Mouse (Mus musculus): ENCODE measurements around the gene Gchfr. TPM values are rescaled to one million over a fixed set of nuclear protein-coding genes. Genes with fewer than 3 reads are reported as not detected.

The Gchfr gene
- total and polyA plus RNA-seq, 3 experiments: 1.1 to 18.2 (median 1.8) TPM

- in situ Hi-C loops (cut with MboI; ENCODE audit: low pct_ligation_motif_present, low pct_unique_long_range_greater_than_20kb, low sequenced_read_pairs) (no loop called here), dilution Hi-C loops (cut with MboI; ENCODE audit: extremely low pct_ligation_motif_present, extremely low pct_unique_long_range_greater_than_20kb, low sequenced_read_pairs) (no loop called here)
- Histone ChIP-seq H3K4me3 (replicated peaks in 1 of 3; ENCODE audit: low read depth in 2 of 3, low read length in 2 of 3, poor library complexity in 1 of 3) (peak within 1 kb of the TSS; percentile 54 to 57 (median 57)), H3K9ac (ENCODE audit: insufficient read depth, low read depth) (peak within 1 kb of the TSS; percentile 62), H3K4me1 (ENCODE audit: control insufficient read depth in 1 of 2, insufficient read depth in 2 of 2) (peaks cover 42 to 95% of the 10 kb centered on the region in 2 experiments), H3K79me2 (replicated peaks; ENCODE audit: control insufficient read depth, extremely low read depth, insufficient read depth, poor library complexity, severe bottlenecking) (no peaks in the 10 kb centered on the region; the same call in 1 of the 2 replicates), H3K36me3 (replicated peaks in 1 of 2; ENCODE audit: control insufficient read depth in 1 of 2, insufficient read depth in 1 of 2, low read length in 1 of 2) (peaks cover 10 to 21% of the 10 kb centered on the region in 2 experiments), H3K4me2 (ENCODE audit: insufficient read depth, low read depth, poor library complexity, severe bottlenecking) (peak within 1 kb of the TSS; percentile 85), H3K27me3 (replicated peaks) (no peaks in the 10 kb centered on the region), H3K27ac (ENCODE audit: insufficient read depth, low read depth) (peak within 1 kb of the TSS; percentile 93), H3K9me3 (replicated peaks; ENCODE audit: low read length) (peaks cover 5% of the 10 kb centered on the region)
- DNase-seq (ENCODE audit: extremely low read depth): peak; percentile 93
- peak; percentile 41; the same call in 1 of the 2 replicates for TF ChIP-seq POLR2A (IDR thresholded peaks at IDR 0.05; ENCODE audit: low read depth, low read length)
- TF ChIP-seq TCF12 (IDR thresholded peaks at IDR 0.05; ENCODE audit: low read depth, low read length): peak; percentile 91
- TF ChIP-seq ZMIZ1 (IDR thresholded peaks at IDR 0.05; ENCODE audit: low read depth, low read length): peak; percentile 32; the same call in 1 of the 2 replicates
- no peak for TF ChIP-seq GABPA (IDR thresholded peaks at IDR 0.05; ENCODE audit: insufficient replicate concordance, low read depth, low read length)
- no peak for TF ChIP-seq MAX (IDR thresholded peaks at IDR 0.05; ENCODE audit: low read length)
- peak; percentile 52; the same call in 1 of the 2 replicates for TF ChIP-seq EP300 (IDR thresholded peaks at IDR 0.05; ENCODE audit: low read length)
- TF ChIP-seq MXI1 (IDR thresholded peaks at IDR 0.05; ENCODE audit: low read depth, low read length): peak; percentile 75
- TF ChIP-seq USF2 (conservative IDR thresholded peaks at IDR 0.05; ENCODE audit: low read depth, low read length): no peak
- no peak; the same call in 1 of the 2 replicates for TF ChIP-seq SMC3 (IDR thresholded peaks at IDR 0.05; ENCODE audit: low read depth, low read length)
- TF ChIP-seq CHD1 (IDR thresholded peaks at IDR 0.05; ENCODE audit: low read depth, low read length): no peak
- TF ChIP-seq ZNF384 (IDR thresholded peaks at IDR 0.05; ENCODE audit: low read depth, low read length): no peak
- no peak for TF ChIP-seq MYC (IDR thresholded peaks at IDR 0.05; ENCODE audit: low read depth, low read length)
- peak; percentile 59; the same call in 1 of the 2 replicates for TF ChIP-seq MAFK (IDR thresholded peaks at IDR 0.05; ENCODE audit: insufficient replicate concordance, low read length)
- peak; percentile 95 for TF ChIP-seq SIN3A (IDR thresholded peaks at IDR 0.05; ENCODE audit: low read length)
- TF ChIP-seq HCFC1 (IDR thresholded peaks at IDR 0.05; ENCODE audit: low read depth, low read length): no peak; the same call in 1 of the 2 replicates
- no peak for TF ChIP-seq JUND (conservative IDR thresholded peaks at IDR 0.05; ENCODE audit: low read depth, low read length)
- peak; percentile 85 for TF ChIP-seq MEF2A (IDR thresholded peaks at IDR 0.05; ENCODE audit: borderline replicate concordance, low read depth, low read length)
- TF ChIP-seq MAZ (IDR thresholded peaks at IDR 0.05; ENCODE audit: low read depth, low read length): peak; percentile 75; the same call in 1 of the 2 replicates
- no peak for TF ChIP-seq CTCF (conservative IDR thresholded peaks at IDR 0.05 in 1 of 2, IDR thresholded peaks at IDR 0.05 in 1 of 2; ENCODE audit: low read depth in 2 of 2, low read length in 2 of 2)
- 0 out of 2 replicates have a peak, but pooled peaks have one; percentile 5 for TF ChIP-seq NRF1 (IDR thresholded peaks at IDR 0.05; ENCODE audit: low read depth, low read length)
- peak; percentile 86 for TF ChIP-seq BHLHE40 (IDR thresholded peaks at IDR 0.05; ENCODE audit: low read depth, low read length)
- no peak for TF ChIP-seq UBTF (IDR thresholded peaks at IDR 0.05; ENCODE audit: low read depth, low read length)
- TF ChIP-seq USF1 (IDR thresholded peaks at IDR 0.05; ENCODE audit: low read depth, low read length): no peak; the same call in 1 of the 2 replicates
- TF ChIP-seq NELFE (IDR thresholded peaks at IDR 0.05; ENCODE audit: low read depth, low read length): no peak
- TF ChIP-seq E2F4 (IDR thresholded peaks at IDR 0.05; ENCODE audit: insufficient replicate concordance, low read depth, low read length): no peak
- no peak for TF ChIP-seq ZC3H11A (IDR thresholded peaks at IDR 0.05; ENCODE audit: low read depth, low read length)
- no peak for TF ChIP-seq RCOR1 (conservative IDR thresholded peaks at IDR 0.05; ENCODE audit: low read depth, low read length)
- TF ChIP-seq ZKSCAN1 (IDR thresholded peaks at IDR 0.05; ENCODE audit: borderline replicate concordance, low read depth, low read length): no peak
- peak; percentile 98 for TF ChIP-seq ETS1 (conservative IDR thresholded peaks at IDR 0.05; ENCODE audit: low read depth, low read length)
- no peak for TF ChIP-seq CHD2 (IDR thresholded peaks at IDR 0.05; ENCODE audit: low read length)
- peak; percentile 63; the same call in 1 of the 2 replicates for TF ChIP-seq TBP (conservative IDR thresholded peaks at IDR 0.05; ENCODE audit: low read depth, low read length)
- no peak for TF ChIP-seq PAX5 (IDR thresholded peaks at IDR 0.05; ENCODE audit: low read length)
- no peak; the same call in 1 of the 2 replicates for TF ChIP-seq IRF4 (IDR thresholded peaks at IDR 0.05; ENCODE audit: low read depth, low read length)
- TF ChIP-seq KAT2A (IDR thresholded peaks at IDR 0.05; ENCODE audit: insufficient replicate concordance, low read length): no peak
- 0 out of 2 replicates have a peak, but pooled peaks have one; percentile 54 for TF ChIP-seq ELF1 (IDR thresholded peaks at IDR 0.05; ENCODE audit: low read depth, low read length)
- no peak for TF ChIP-seq RAD21 (IDR thresholded peaks at IDR 0.05; ENCODE audit: low read depth, low read length)
- no peak; the same call in 1 of the 2 replicates for TF ChIP-seq JUN (IDR thresholded peaks at IDR 0.05; ENCODE audit: insufficient read depth, low read depth, low read length)
- no peak for TF ChIP-seq POLR2AphosphoS2 (IDR thresholded peaks at IDR 0.05; ENCODE audit: low read depth, low read length)
These were observed 6.5 kb downstream of the Gchfr start, which contains the start of gene Gm14137 for GRCm38 (mm10) chr2:119173991-119174651. Gm14137 (plus strand) TSS chr2:119174509.
